8 mouse cellular contexts compared by ENCODE assay signal in genomic region chr11:29171959-29172391, GRCm38 (mm10). TPM values are rescaled to one million over a fixed set of nuclear protein-coding genes. Genes with fewer than 3 reads are reported as not detected.
DNase-seq lines count a peak whose midpoint lies in the region; ATAC-seq lines count a peak whose summit lies in the region.

No protein-coding gene starts in this region.

- peak overlapping the region; percentile 84 for H3K4me2 ChIP-seq in hindbrain, embryonic 15.5 days

- H3K9ac ChIP-seq in hindbrain, embryonic 15.5 days, result peak overlapping the region; percentile 81

- peak overlapping the region; percentile 95 for H3K27ac ChIP-seq in hindbrain, embryonic 15.5 days (replicated peaks)

- peaks cover 26% of the 10 kb centered on the region for H3K4me1 ChIP-seq in hindbrain, embryonic 15.5 days (replicated peaks)

- H3K36me3 ChIP-seq in hindbrain, embryonic 15.5 days, result no peaks in the 10 kb centered on the region

- WGBS in hindbrain, embryonic 15.5 days, result under 1% methylated on average over 34 of the region's 34 CpGs

- peak; percentile 32 for ATAC-seq in hindbrain, embryonic 15.5 days (ENCODE audit: low FRiP score, low read depth)

- DNase-seq in R1 (ENCODE audit: low read depth, low spot score), result peak; percentile 82
- DNase-seq in cerebellum, postnatal 10 days, result peak; percentile 70 to 71
- DNase-seq in frontal cortex, postnatal 25 days (ENCODE audit: low spot score in 2 of 2), result peak; percentile 40 to 44
- DNase-seq in left cerebral cortex, adult 18-20 months (ENCODE audit: low spot score in 2 of 2), result peak; percentile 44 to 50
- peak; percentile 53 to 59 for DNase-seq in lung, postnatal 4 days
- peak; percentile 58 for DNase-seq in retina, postnatal 1 day
- peak; percentile 66 for DNase-seq in thymus, postnatal 4 days

- no peaks in the 10 kb centered on the region for H3K9me3 ChIP-seq in hindbrain, embryonic 15.5 days

- H3K27me3 ChIP-seq in hindbrain, embryonic 15.5 days, result no peaks in the 10 kb centered on the region

- peak overlapping the region; percentile 75 for H3K4me3 ChIP-seq in hindbrain, embryonic 15.5 days

RNA-seq across cellular contexts. Expression of gene Ppp4r3b, which starts 0.7 kb away (rescaled TPM):
- 63.4 and 65.4 TPM in 2 replicates for polyA plus RNA-seq in hindbrain, embryonic 15.5 days (2015; fragmentation: Nextera tagmentation; extraction: Ambion mirVana)
- total RNA-seq in left cerebral cortex, adult 18-20 months (2021), result 10 to 100 TPM; 53.6 to 54.1 TPM

RNA-seq across cellular contexts. Expression of gene Pnpt1, which starts 41.4 kb away (rescaled TPM):
- polyA plus RNA-seq in hindbrain, embryonic 15.5 days (2015; fragmentation: Nextera tagmentation; extraction: Ambion mirVana), result 25.1 and 26.9 TPM in 2 replicates
- total RNA-seq in left cerebral cortex, adult 18-20 months (2021), result 10 to 100 TPM; 22.5 to 24.2 TPM

Comparison
In these comparisons a context has a peak if more than half of its experiments do, and no peak if none do; other contexts are left out.
1. Peak in every context shown above with its lines: DNase-seq, ATAC-seq, H3K4me3 ChIP-seq and H3K27ac ChIP-seq.